Mouse (Mus musculus) hindbrain, embryonic 16.5 days (tissue): Measurements from ENCODE around the gene Catsper1. TPM values are rescaled to one million over a fixed set of nuclear protein-coding genes. Genes with fewer than 3 reads are reported as not detected.

Source experiments
- ATAC-seq: fragments of 200-750 bp; cut with Nextera tagmentation; 2 replicates; pipeline ENCODE4 v1.8.0; 2017; ENCODE audit warnings: moderate TSS enrichment, moderate library complexity
- H3K27ac ChIP-seq: fragments of 300-500 bp; sonication (generic); 2 replicates; pipeline ENCODE4 v1.5.1; 2014; ENCODE audit warnings: low read depth, mild to moderate bottlenecking, control low read depth, low read length, moderate library complexity
- H3K27me3 ChIP-seq: fragments of 300-500 bp; sonication (generic); replicated peaks from 2 replicates; pipeline ENCODE4 v1.6.1; 2014; ENCODE audit warnings: low read length; ENCODE audit not compliant: control insufficient read depth, insufficient read depth
- H3K36me3 ChIP-seq: fragments of 300-500 bp; sonication (generic); 2 replicates; pipeline ENCODE4 v1.6.1; 2014; ENCODE audit warnings: mild to moderate bottlenecking, low read length, moderate library complexity, mixed read lengths; ENCODE audit not compliant: control insufficient read depth, insufficient read depth
- H3K4me1 ChIP-seq: fragments of 300-500 bp; sonication (generic); 2 replicates; pipeline ENCODE4 v1.6.1; 2014; ENCODE audit warnings: low read depth, low read length; ENCODE audit not compliant: control insufficient read depth, insufficient read depth
- H3K4me2 ChIP-seq: fragments of 300-500 bp; sonication (generic); 2 replicates; pipeline ENCODE4 v1.6.1; 2014; ENCODE audit warnings: mild to moderate bottlenecking, low read length, control low read depth, moderate library complexity
- H3K4me3 ChIP-seq: fragments of 300-500 bp; sonication (generic); 2 replicates; pipeline ENCODE4 v1.5.1; 2014; ENCODE audit warnings: mild to moderate bottlenecking, low read length, control low read depth, moderate library complexity
- H3K9ac ChIP-seq: fragments of 300-500 bp; sonication (generic); 2 replicates; pipeline ENCODE4 v1.6.1; 2014; ENCODE audit warnings: low read depth, mild to moderate bottlenecking, control low read depth, low read length, moderate library complexity
- H3K9me3 ChIP-seq: fragments of 300-500 bp; sonication (generic); 2 replicates; pipeline ENCODE4 v1.6.1; 2014; ENCODE audit warnings: mild to moderate bottlenecking, low read length, moderate library complexity; ENCODE audit not compliant: control insufficient read depth
- WGBS: fragments of 180-500 bp; shearing (Covaris S2); extraction: QIAGEN DNeasy Blood & Tissue Kit; methylation state at CpG from one replicate; pipeline ENCODE4 v1.1.7; 2014; 5-methylcytosine and 5-hydroxymethylcytosine counted together
- polyA plus RNA-seq: library from polyadenylated mRNA; unstranded; fragments of >200 nt; fragmentation: Nextera tagmentation; extraction: Ambion mirVana; gene quantifications from 2 replicates; pipeline ENCODE4 v1.2.1, GENCODE M21; 2015

The Catsper1 gene
- polyA plus RNA-seq, 1 experiment from 2014 or later, result not detected

DNA sequence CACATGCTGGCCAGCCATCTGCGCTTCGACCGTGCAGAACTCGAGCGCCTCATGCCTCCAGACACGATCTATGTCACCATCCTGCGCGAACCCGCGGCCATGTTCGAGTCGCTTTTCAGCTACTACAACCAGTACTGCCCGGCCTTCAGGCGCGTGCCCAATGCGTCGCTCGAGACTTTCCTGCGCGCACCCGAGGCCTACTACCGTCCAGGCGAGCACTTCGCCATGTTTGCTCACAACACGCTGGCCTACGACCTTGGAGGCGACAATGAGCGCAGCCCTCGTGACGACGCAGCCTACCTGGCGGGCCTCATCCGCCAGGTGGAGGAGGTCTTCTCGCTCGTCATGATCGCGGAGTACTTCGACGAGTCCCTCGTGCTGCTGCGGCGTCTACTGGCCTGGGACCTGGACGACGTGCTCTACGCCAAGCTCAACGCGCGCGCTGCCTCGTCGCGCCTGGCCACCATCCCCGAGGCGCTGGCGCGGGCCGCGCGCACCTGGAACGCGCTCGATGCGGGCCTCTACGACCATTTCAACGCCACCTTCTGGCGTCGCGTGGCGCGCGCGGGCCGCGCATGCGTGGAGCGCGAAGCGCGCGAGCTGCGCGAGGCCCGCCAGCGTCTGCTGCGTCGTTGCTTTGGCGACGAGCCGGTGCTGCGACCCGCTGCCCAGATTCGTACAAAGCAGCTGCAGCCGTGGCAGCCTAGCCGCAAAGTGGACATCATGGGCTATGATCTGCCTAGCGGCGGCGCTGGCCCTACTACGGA is 28.4 kb upstream of the Catsper1 start:
- no peak for ATAC-seq

DNA sequence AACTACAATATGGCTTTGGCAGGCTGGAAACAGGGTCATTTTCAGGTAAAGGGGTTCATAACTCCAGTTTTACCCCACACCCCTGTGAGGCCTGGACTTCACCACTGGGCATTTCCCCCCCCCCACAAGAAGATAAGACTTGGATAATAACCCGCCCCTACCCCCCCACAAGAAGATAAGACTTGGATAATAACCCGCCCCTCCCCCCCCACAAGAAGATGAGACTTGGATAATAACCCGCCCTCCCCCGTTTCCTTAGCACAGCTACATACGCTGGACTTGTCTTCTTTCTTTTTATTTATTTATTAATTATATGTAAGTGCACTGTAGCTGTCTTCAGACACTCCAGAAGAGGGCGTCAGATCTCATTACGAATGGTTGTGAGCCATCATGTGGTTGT is 26.5 kb upstream of the Catsper1 start:
- Histone ChIP-seq H3K4me1 (no peaks in the 10 kb centered on the region), H3K27ac (no peak overlapping the region), H3K9ac (no peak overlapping the region), H3K36me3 (peaks cover 26% of the 10 kb centered on the region), H3K4me2 (no peak overlapping the region), H3K9me3 (peaks cover 6% of the 10 kb centered on the region), H3K27me3 (no peaks in the 10 kb centered on the region), H3K4me3 (no peak overlapping the region)
- 89% methylated on average over 7 of the region's 7 CpGs for WGBS
- no peak for ATAC-seq

More for the DNA sequence above, 28.4 kb upstream of the Catsper1 start:
- peak overlapping the region; percentile 42 for H3K4me2 ChIP-seq
- H3K36me3 ChIP-seq, result peaks cover 30% of the 10 kb centered on the region
- H3K9me3 ChIP-seq, result peaks cover 6% of the 10 kb centered on the region
- peak overlapping the region; percentile 17; the same call in 1 of the 2 replicates for H3K9ac ChIP-seq
- peak overlapping the region; percentile 8; the same call in 1 of the 2 replicates for H3K4me3 ChIP-seq
- H3K27ac ChIP-seq, result no peak overlapping the region
- H3K4me1 ChIP-seq, result no peaks in the 10 kb centered on the region
- H3K27me3 ChIP-seq, result no peaks in the 10 kb centered on the region
- 40% methylated on average over 98 of the region's 98 CpGs for WGBS

DNA sequence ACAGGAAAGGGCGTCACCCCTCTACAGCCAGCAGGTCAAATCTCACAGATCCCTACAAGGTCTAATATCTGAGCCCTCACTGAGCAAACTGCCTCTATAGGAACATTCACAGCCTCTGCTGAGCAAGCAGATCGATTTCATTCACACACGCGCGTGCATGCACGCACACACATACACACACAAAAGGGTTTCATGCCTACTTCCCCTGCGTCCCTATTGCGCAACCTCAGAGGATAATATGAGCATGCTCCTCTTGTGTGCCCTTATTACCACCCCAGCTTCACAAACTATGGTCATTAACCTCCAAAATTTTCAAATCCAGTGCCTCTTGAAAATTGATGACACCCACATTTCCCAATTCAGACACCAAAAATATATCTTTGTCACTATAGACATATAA is 22.4 kb upstream of the Catsper1 start:
- no peak for ATAC-seq
- H3K4me3 ChIP-seq, result no peak overlapping the region
- H3K9me3 ChIP-seq, result peaks cover 3% of the 10 kb centered on the region; the same call in 1 of the 2 replicates
- H3K4me2 ChIP-seq, result no peak overlapping the region
- no peaks in the 10 kb centered on the region; the same call in 1 of the 2 replicates for H3K36me3 ChIP-seq
- no peaks in the 10 kb centered on the region for H3K4me1 ChIP-seq
- H3K27ac ChIP-seq, result no peak overlapping the region
- H3K9ac ChIP-seq, result no peak overlapping the region
- 94% methylated on average over 8 of the region's 8 CpGs for WGBS
- H3K27me3 ChIP-seq, result no peaks in the 10 kb centered on the region

DNA sequence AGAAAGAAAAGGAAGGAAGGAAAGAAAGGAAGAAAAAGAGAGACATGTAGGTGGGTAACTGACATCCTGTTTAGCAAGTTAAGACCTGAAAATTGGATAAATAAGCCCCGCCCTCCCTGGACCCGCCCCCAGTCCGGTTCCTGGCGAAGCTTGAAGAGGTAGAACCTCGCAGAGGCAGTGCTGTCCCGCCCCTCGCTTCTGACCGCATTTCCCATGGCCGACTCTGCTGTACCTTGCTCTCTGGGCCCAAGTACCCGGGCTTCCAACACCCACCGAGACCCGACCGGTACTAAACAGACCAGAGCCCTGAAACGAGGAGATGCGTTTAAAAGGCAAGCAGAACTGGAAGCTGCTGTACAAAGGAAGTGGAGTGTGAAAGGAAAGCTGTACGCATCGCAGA is 11.7 kb upstream of the Catsper1 start:
- H3K9me3 ChIP-seq, result no peaks in the 10 kb centered on the region
- H3K4me2 ChIP-seq, result no peak overlapping the region
- no peaks in the 10 kb centered on the region for H3K36me3 ChIP-seq
- no peak overlapping the region for H3K27ac ChIP-seq
- H3K4me1 ChIP-seq, result no peaks in the 10 kb centered on the region
- H3K9ac ChIP-seq, result no peak overlapping the region
- 58% methylated on average over 17 of the region's 17 CpGs for WGBS
- no peak for ATAC-seq
- H3K27me3 ChIP-seq, result no peaks in the 10 kb centered on the region
- no peak overlapping the region for H3K4me3 ChIP-seq

DNA sequence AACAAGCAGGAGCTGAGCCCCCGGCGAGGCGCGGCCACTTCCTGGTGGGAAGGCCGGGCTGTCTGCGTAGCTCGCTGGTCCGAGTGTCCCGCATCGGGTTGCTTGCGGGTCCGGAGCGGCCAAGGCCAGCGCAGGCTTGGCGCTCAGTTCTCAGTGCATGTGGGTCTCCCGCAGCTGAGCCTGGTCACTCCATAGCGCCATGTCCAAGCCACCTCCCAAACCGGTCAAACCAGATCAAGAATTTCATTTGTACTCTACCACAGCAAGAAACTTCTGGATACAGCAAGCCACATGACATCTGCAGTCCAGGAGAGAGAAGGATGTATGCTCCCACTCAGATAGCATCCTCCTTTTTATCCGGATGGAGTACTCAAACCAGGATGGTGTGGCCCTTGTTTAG is 7.6 kb upstream of the Catsper1 start:
- Histone ChIP-seq H3K36me3 (no peaks in the 10 kb centered on the region), H3K27me3 (no peaks in the 10 kb centered on the region), H3K4me2 (no peak overlapping the region), H3K4me3 (no peak overlapping the region), H3K27ac (no peak overlapping the region), H3K9me3 (no peaks in the 10 kb centered on the region), H3K9ac (no peak overlapping the region), H3K4me1 (no peaks in the 10 kb centered on the region)
- ATAC-seq, result no peak
- 72% methylated on average over 19 of the region's 19 CpGs for WGBS

DNA sequence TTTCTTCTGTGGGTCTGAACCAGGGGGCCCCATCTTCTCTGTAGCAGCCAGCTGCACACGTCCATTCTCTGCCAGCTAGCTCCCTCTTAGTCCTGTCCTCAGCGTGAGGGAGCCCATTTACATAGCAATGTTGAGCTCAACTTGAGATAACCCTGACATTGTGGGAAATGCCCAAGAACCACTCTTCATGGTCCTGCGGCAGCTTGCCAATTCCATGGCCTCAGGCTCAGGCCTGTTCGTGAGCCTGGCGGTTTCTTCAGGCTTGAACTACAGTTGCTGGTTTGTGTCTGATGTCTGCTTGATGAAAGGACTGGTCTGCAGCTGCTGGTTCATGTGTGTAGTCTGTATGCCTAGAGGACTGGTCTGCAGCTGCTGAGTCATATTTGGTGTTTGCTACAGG is 800 bp upstream of the Catsper1 start:
- Histone ChIP-seq H3K27me3 (no peaks in the 10 kb centered on the region), H3K4me3 (no peak overlapping the region), H3K9me3 (no peaks in the 10 kb centered on the region), H3K4me1 (no peaks in the 10 kb centered on the region), H3K27ac (no peak overlapping the region), H3K36me3 (no peaks in the 10 kb centered on the region), H3K4me2 (no peak overlapping the region), H3K9ac (no peak overlapping the region)
- no peak for ATAC-seq
- 77% methylated on average over 5 of the region's 5 CpGs for WGBS

DNA sequence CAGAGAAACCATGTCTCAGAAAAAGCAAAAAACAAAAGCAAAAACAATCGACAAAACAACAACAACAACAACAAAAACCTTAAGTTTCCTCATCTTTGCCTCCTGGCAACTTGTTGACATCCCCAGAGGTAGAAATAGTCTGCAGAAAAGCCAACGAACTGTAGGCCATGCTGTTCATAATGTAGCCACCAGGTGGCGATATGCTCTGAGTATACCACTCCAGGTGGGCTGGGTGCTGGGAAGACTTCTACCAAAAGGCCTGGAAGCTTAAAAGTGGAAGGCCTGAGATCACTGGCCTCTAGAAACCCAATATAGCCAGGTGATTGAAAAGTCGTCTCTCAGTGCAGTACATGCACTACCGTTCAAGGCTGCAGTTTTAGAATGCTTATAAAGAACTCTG is 2.4 kb downstream of the Catsper1 start:
- no peaks in the 10 kb centered on the region for H3K36me3 ChIP-seq
- H3K27me3 ChIP-seq, result no peaks in the 10 kb centered on the region
- WGBS, result 19% methylated on average over 5 of the region's 5 CpGs
- H3K4me3 ChIP-seq, result no peak overlapping the region
- H3K4me1 ChIP-seq, result no peaks in the 10 kb centered on the region
- H3K9ac ChIP-seq, result no peak overlapping the region
- no peak overlapping the region for H3K4me2 ChIP-seq
- H3K9me3 ChIP-seq, result no peaks in the 10 kb centered on the region
- H3K27ac ChIP-seq, result no peak overlapping the region
- no peak for ATAC-seq

DNA sequence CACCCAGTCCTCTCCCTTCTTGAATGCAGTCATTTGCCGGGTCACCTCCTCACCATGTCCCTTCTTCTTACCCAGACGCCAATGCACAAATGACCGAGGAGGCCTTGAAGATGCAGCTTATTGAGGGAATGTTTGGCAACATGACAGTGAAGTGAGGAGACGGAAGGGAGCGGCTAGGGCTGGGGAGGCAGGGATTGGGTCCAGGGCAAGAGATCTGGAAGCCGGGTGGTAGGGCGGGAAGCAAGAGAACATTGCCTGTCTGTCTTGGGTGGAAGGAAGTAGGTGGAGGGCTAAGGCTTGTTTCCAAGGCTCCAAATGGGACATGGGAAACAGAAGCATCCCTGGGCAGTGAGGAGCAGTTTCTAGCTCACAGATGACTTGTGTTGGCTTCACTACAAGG is 5.8 kb downstream of the Catsper1 start:
- Histone ChIP-seq H3K9me3 (no peaks in the 10 kb centered on the region), H3K36me3 (no peaks in the 10 kb centered on the region), H3K27me3 (no peaks in the 10 kb centered on the region), H3K4me3 (no peak overlapping the region), H3K9ac (no peak overlapping the region), H3K4me1 (no peaks in the 10 kb centered on the region), H3K4me2 (no peak overlapping the region), H3K27ac (no peak overlapping the region)
- no peak for ATAC-seq
- WGBS, result 87% methylated on average over 7 of the region's 7 CpGs

DNA sequence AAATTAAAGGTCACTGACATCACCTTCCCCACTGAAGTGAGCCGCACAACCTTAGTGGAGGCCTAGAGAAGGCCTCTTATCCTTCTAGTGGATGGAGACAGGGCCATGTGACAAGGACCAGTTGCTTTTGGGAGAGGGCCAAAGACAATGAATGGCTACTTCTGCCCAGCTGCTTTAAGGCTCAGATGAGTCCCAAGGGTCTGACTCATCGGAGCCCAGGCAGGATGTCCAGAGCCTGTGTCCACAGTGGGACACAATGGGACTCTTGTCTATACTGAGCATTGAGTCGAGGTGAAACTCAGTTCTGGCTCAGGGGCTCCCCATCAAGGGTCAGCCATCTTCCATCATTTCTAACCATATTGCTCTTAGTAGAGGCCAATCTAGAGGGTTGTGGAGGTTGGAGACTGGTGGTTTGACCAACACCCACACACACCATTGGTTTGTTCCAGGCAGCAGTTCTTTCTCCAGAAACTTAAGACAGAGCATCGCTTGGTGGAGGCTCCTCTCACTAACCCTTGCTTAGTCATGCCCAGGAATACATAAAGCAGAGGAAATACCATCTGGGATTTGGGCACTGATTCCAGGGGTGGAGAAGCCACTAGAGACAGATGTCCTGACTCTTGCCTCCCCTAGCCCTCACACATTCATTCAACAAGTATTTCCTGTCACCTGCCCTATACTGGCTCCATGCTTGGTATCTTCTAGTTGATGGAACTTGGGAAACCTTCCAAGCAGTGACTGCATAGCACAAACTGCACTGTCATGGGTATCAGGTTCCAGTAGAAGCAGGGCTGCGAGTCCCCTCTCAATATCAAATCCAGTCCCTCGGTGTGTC is 10.0 kb downstream of the Catsper1 start:
- Histone ChIP-seq H3K4me3 (no peak overlapping the region), H3K9ac (no peak overlapping the region), H3K9me3 (no peaks in the 10 kb centered on the region), H3K27me3 (no peaks in the 10 kb centered on the region), H3K27ac (no peak overlapping the region), H3K36me3 (no peaks in the 10 kb centered on the region), H3K4me1 (peaks cover 8% of the 10 kb centered on the region), H3K4me2 (no peak overlapping the region)
- ATAC-seq, result no peak
- WGBS, result 83% methylated on average over 6 of the region's 6 CpGs
